Mouse (Mus musculus): ENCODE measurements around the gene Dop1a.
"Not testable (repeated sequence)": the region's sequence is repeated elsewhere in the genome, so short reads cannot be mapped to it uniquely, and the experiment has no call there.

Dop1a gene

DNA sequence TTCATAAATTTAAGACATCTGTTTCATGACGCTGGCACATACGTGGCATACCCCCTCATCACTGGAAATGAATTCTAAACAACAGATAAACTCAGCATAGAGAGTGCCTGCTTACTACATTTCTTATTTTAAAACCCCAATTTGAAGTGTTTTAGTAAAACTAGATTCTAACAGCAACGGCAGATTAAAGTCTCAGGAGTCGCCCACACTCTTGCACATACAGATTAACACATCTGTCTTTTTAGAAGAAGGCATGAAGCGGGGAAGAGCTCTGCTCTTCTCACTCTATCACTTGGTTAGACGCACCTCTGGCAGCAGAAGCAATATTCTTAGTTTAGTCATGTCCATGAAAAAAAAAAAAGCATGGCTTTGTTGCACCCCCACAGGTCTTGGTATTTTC is 108.2 kb downstream of the Dop1a start:
- DNase-seq (ENCODE audit: low read depth, low spot score), result no peak

DNA sequence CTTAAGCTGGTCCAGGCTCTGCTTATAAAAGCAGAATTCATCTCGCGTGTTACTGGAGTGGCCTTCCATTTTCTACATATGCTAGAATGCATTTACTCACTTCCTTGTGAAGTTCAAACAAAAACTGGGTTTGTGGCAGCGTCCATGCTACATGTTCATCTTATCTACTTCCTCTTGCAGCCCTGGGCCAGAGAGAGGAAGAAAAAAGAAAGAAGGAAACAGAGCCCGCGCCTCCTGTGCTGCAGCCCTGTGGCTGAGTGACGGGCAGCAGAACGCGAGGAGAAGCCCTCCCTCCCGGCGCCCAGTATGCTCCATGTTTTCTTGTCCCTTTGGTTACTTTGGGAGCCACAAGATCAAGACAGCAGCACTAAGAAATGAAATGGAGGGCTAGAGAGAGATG is 112.7 kb downstream of the Dop1a start:
- DNase-seq (ENCODE audit: low read depth, low spot score), result no peak

DNA sequence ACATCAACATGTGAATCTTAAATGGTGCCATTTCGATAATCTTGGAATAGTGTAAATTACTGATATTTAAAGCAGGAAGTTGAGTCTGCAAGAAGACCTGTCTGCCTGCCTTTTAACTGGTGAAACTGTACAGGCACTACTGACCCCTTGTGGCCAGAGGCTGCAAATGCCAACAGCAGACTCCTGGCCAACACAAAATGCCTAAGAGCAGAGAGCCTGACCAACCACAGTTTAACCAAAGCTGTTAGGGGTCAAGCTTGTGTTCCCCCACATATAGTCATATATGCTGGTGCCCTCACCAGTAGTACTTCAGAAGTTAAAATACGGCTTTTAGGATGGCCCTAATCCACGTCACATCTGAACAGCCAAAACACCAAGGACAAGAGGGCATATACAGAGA is 116.8 kb downstream of the Dop1a start:
- DNase-seq (ENCODE audit: low read depth, low spot score), result peak; percentile 40

DNA sequence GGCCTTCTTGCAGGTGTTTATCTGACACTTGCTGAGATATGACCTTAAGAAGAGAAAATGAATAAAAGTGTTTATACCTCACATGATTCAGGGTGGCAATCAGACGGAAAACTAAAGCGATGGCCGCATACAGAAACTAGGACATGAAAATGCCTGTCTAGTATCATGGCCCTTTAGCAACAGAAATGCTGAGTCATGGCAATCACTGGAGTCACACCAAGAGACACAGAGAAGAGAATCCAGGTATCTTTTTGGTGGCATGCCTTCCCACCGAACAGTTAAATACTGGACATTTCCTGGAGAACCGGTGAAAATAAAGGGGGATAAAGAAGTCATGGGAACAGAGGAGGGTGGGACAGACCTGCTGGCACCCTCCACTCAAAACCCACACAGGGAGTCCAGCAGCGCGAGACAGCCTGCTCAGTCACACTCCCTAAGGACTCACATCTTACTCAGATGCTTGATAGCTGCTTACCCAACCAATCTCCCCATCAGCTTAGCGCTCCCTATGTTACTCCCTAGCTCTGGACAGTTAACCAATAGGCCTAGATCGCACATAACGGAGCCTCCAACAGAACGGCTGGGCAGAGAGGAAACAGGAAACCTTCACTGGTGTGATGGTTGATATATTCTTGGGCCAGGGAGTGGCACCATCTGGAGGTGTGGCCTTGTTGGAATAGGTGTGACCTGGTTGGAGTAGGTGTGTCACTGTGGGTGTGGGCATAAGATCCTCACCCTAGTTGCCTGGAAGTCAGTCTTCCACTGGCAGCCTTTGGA is 120.3 kb downstream of the Dop1a start:
- DNase-seq (ENCODE audit: low read depth, low spot score), result no peak

DNA sequence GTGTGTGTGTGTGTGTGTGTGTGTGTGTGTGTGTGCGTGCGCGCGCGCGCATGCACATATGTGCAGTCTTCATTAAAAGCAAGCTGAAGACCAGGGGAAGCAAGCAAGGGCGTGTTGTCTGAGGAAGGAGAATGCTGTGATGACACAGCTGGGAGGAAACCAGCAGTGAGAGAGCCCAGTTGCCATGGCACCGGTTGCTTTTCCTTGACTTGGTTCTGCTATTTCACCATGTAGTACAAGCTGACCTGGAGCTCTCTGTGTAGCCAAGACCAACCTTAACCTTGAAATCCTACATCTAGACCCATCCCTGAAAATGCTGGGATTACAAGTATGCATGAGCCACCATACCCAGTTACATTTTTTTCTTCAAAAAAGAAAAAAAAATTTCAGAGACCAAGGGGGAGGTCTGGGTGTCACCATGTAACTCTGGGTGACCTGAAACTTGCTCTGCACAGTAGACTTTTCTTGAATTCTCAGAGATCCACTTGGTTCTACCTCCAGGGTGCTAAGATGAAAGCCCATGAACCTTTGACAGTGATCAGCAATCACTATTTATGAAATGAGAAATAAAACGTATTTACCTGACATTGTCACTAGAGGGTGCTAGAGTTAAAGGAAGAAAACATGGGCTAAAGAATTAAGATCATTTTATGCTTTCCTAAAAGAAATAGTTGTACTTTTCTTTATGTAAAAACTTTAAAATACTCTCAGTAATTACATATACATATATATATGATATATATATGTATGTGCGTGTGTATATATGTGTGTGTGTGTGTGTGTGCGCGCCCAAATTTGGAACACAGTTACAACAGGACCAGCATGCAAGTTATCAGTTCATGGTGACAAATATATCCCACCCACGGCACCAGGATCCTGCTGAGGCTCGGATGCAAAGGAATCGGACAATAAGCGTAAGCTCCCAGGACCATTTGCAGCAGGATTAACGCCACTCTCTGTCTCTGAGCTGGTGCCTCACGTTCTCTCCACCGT is 126.0 kb downstream of the Dop1a start:
- DNase-seq (ENCODE audit: low read depth, low spot score), result no peak

DNA sequence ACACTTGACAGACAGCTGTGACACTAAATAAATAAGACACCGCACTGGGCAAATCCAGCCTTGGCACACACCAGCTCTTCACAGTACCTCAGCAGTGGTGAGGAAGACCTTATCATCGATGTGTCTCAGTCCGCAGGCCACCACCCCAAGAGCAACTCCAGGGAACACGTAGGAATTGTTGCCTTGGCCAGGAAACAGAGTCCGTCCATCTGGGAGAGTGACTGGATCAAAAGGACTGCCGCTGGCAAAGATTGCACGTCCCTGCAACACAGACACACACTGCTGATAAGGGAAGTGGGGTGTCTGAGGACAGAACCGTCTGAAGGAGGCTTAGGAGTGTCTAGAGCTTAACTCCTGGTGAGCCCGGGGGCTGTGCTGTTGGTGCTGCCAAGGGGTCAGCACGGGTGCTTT is 127.4 kb downstream of the Dop1a start:
- DNase-seq (ENCODE audit: low read depth, low spot score), result not testable (repeated sequence)

DNA sequence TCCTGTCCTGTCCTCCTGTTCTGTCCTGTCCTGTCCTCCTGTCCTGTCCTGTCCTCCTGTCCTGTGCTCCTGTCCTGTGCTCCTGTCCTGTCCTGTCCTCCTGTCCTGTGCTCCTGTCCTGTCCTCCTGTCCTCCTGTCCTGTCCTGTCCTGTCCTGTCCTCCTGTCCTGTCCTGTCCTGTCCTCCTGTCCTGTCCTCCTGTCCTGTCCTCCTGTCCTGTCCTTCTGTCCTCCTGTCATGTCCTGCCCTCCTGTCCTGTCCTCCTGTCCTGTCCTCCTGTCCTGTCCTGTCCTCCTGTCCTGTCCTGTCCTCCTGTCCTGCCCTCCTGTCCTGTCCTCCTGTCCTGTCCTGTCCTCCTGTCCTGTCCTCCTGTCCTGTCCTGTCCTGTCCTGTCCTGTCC is 130.0 kb downstream of the Dop1a start:
- not testable (repeated sequence) for DNase-seq (ENCODE audit: low read depth, low spot score)

DNA sequence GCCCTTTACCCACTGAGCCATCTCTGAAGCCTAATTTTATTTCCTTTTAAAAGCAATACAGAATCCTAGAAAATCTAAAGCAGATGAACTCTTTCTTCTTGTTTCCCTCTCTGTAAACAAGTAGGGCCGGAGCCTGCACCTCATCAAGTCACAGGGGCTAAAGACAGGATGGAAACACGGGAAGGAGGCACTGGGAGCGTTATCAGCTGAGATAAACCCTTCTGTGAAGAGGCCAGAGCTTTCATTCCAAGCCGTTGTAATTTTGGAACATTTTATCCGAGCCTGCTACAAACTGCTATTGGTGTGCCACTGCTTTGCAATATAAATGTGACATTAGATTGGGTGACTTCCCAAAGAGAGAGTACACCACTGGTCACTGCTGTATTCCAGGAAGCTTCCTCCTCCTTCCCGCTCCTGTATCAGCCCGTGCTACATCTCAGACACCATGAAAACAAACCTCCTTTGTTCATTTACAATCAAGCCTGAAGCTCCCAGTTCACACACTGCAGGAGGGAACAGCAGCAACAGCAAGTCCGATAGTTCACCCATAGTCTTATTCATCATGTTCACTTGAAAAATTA is 132.9 kb downstream of the Dop1a start:
- DNase-seq (ENCODE audit: low read depth, low spot score), result no peak

Data from c-Kit-negative CD71-positive TER-119-positive erythroid progenitor cells, embryonic 14.5 days (primary cell).